Mouse (Mus musculus) kidney, embryonic 15.5 days (tissue): ENCODE results near the gene Bmpr1a. TPM values are rescaled to one million over a fixed set of nuclear protein-coding genes. Genes with fewer than 3 reads are reported as not detected.

Experiments
- ATAC-seq: fragments of 200-750 bp; cut with Nextera tagmentation; replicated peaks from 2 replicates; pipeline ENCODE4 v1.8.0; 2017; ENCODE audit warnings: moderate TSS enrichment; ENCODE audit not compliant: low FRiP score
- H3K27ac ChIP-seq: fragments of 300-500 bp; sonication (generic); 2 replicates; pipeline ENCODE4 v1.5.1; 2015; ENCODE audit warnings: mild to moderate bottlenecking, inconsistent platforms
- H3K27me3 ChIP-seq: fragments of 300-500 bp; sonication (generic); 2 replicates; pipeline ENCODE4 v1.6.1; 2015; ENCODE audit warnings: inconsistent platforms
- H3K36me3 ChIP-seq: fragments of 300-500 bp; sonication (generic); 2 replicates; pipeline ENCODE4 v1.6.1; 2015; ENCODE audit warnings: inconsistent platforms
- H3K4me1 ChIP-seq: fragments of 300-500 bp; sonication (generic); 2 replicates; pipeline ENCODE4 v1.6.1; 2015; ENCODE audit warnings: inconsistent platforms
- H3K4me2 ChIP-seq: fragments of 300-500 bp; sonication (generic); 2 replicates; pipeline ENCODE4 v1.6.1; 2015; ENCODE audit warnings: moderate library complexity, mild to moderate bottlenecking, inconsistent platforms
- H3K4me3 ChIP-seq: fragments of 300-500 bp; sonication (generic); replicated peaks from 2 replicates; pipeline ENCODE4 v1.5.1; 2015; ENCODE audit warnings: mild to moderate bottlenecking, inconsistent platforms
- H3K9ac ChIP-seq: fragments of 300-500 bp; sonication (generic); 2 replicates; pipeline ENCODE4 v1.6.1; 2015; ENCODE audit warnings: mild to moderate bottlenecking, inconsistent platforms
- H3K9me3 ChIP-seq: fragments of 300-500 bp; sonication (generic); replicated peaks from 2 replicates; pipeline ENCODE4 v1.6.1; 2016; ENCODE audit warnings: inconsistent platforms
- WGBS: fragments of 180-500 bp; shearing (Covaris S2); methylation state at CpG from one replicate; pipeline ENCODE4 v1.1.7; 2015; ENCODE audit warnings: mixed read lengths; 5-methylcytosine and 5-hydroxymethylcytosine counted together
- polyA plus RNA-seq: library from polyadenylated mRNA; unstranded; fragments of >200 nt; fragmentation: Nextera tagmentation; extraction: Ambion mirVana; gene quantifications from 2 replicates; pipeline ENCODE4 v1.2.1, GENCODE M21; 2015

Bmpr1a gene
- polyA plus RNA-seq, 1 experiment from 2014 or later = 47.7 TPM

- H3K27ac ChIP-seq = 0 out of 2 replicates have a peak overlapping the region, but pooled peaks have one; percentile 98
- peaks cover 22% of the 10 kb centered on the region for H3K4me1 ChIP-seq
- peak overlapping the region; percentile 93; the same call in 1 of the 2 replicates for H3K4me3 ChIP-seq
- no peaks in the 10 kb centered on the region for H3K9me3 ChIP-seq
- WGBS = 62% methylated on average over 6 of the region's 6 CpGs
- H3K9ac ChIP-seq = no peak overlapping the region; the same call in 1 of the 2 replicates
- H3K27me3 ChIP-seq = peaks cover 7% of the 10 kb centered on the region; the same call in 1 of the 2 replicates
- no peaks in the 10 kb centered on the region for H3K36me3 ChIP-seq
- peak overlapping the region; percentile 68 for H3K4me2 ChIP-seq
- ATAC-seq = no peak
Measured at GRCm38 (mm10) chr14:34503759-34504158, 618 bp upstream of the Bmpr1a start.

DNA sequence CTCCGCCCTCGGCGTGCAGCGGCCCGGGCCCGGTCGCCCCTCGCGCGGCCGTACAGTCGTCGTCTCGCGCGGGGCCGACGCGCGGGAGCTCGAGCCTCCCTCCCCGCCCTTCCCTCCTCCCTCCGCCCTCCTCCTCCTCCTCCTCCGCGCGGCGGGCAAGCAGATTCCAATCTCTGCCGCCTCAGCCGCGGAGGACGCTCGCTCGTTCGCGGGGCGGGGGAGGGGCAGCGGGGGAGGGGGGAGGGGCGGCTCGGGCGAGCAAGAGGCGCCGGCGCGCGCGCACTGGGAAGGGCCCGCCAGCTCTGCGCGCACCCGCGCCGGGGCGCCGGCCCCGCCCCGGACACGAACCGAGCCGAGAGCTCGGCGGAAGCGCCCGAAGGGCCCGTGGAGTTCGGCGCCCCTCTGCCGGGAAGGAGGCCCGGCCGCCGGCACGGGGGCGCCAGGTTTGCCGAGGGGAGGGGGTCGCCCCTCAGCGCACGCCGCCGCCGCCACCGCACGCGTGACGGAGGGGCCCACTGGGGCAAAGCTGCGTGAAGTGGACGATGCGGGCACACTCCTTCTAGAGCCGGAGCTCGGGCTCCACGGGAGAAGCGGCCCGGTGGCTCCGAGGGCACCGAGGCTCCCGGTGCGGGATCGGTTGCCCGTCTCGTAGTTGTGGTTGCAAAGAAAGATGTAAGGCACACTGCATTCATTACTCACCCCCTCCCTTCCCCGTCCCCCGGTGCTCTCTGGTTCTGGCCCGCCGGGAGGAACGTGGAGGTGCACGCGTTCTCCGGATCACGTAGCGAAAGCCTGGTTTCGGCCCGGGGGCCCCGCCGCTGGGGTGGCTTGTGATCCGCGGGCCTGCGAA, 441 bp downstream of the Bmpr1a start:
- H3K9ac ChIP-seq = peak overlapping the region; percentile 93
- H3K4me2 ChIP-seq = peak overlapping the region; percentile 68
- H3K36me3 ChIP-seq = no peaks in the 10 kb centered on the region
- WGBS = under 1% methylated on average over 93 of the region's 115 CpGs
- H3K4me3 ChIP-seq = peak overlapping the region; percentile 93
- ATAC-seq = peak; percentile 93
- H3K27me3 ChIP-seq = 0 out of 2 replicates have a peak, but pooled peaks cover 4% of the 10 kb centered on the region
- peaks cover 28% of the 10 kb centered on the region for H3K4me1 ChIP-seq
- peak overlapping the region; percentile 98 for H3K27ac ChIP-seq
- H3K9me3 ChIP-seq = no peaks in the 10 kb centered on the region

GRCm38 (mm10) chr14:34501804-34502474, 1.2 kb downstream of the Bmpr1a start:
- peak overlapping the region; percentile 68 for H3K4me2 ChIP-seq
- H3K27ac ChIP-seq = peak overlapping the region; percentile 98
- H3K27me3 ChIP-seq = 0 out of 2 replicates have a peak, but pooled peaks cover 4% of the 10 kb centered on the region
- peak overlapping the region; percentile 93 for H3K4me3 ChIP-seq
- H3K4me1 ChIP-seq = peaks cover 33% of the 10 kb centered on the region
- ATAC-seq = peak; percentile 44
- WGBS = under 1% methylated on average over 77 of the region's 77 CpGs
- H3K9me3 ChIP-seq = no peaks in the 10 kb centered on the region
- H3K9ac ChIP-seq = peak overlapping the region; percentile 93
- no peaks in the 10 kb centered on the region for H3K36me3 ChIP-seq

- Histone ChIP-seq H3K9ac (peak overlapping the region; percentile 93), H3K4me2 (peak overlapping the region; percentile 68), H3K4me3 (peak overlapping the region; percentile 93), H3K27me3 (0 out of 2 replicates have a peak, but pooled peaks cover 4% of the 10 kb centered on the region), H3K9me3 (no peaks in the 10 kb centered on the region), H3K4me1 (peaks cover 33% of the 10 kb centered on the region), H3K27ac (peak overlapping the region; percentile 98), H3K36me3 (no peaks in the 10 kb centered on the region)
- under 1% methylated on average over 16 of the region's 16 CpGs for WGBS
- no peak for ATAC-seq
Measured at GRCm38 (mm10) chr14:34501447-34501803, 1.7 kb downstream of the Bmpr1a start.

GRCm38 (mm10) chr14:34500309-34500708, 2.8 kb downstream of the Bmpr1a start:
- H3K36me3 ChIP-seq = no peaks in the 10 kb centered on the region
- peaks cover 39% of the 10 kb centered on the region for H3K4me1 ChIP-seq
- peak overlapping the region; percentile 68 for H3K4me2 ChIP-seq
- 9% methylated on average over 4 of the region's 4 CpGs for WGBS
- peak overlapping the region; percentile 93 for H3K4me3 ChIP-seq
- 0 out of 2 replicates have a peak, but pooled peaks cover 4% of the 10 kb centered on the region for H3K27me3 ChIP-seq
- no peak for ATAC-seq
- no peaks in the 10 kb centered on the region for H3K9me3 ChIP-seq
- H3K9ac ChIP-seq = 0 out of 2 replicates have a peak overlapping the region, but pooled peaks have one; percentile 7
- H3K27ac ChIP-seq = no peak overlapping the region

GRCm38 (mm10) chr14:34499664-34500063, 3.5 kb downstream of the Bmpr1a start:
- WGBS = 51% methylated on average over 4 of the region's 4 CpGs
- Histone ChIP-seq H3K27me3 (0 out of 2 replicates have a peak, but pooled peaks cover 4% of the 10 kb centered on the region), H3K4me2 (peak overlapping the region; percentile 68), H3K27ac (0 out of 2 replicates have a peak overlapping the region, but pooled peaks have one; percentile 1), H3K9me3 (no peaks in the 10 kb centered on the region), H3K4me3 (peak overlapping the region; percentile 93; the same call in 1 of the 2 replicates), H3K9ac (no peak overlapping the region), H3K36me3 (no peaks in the 10 kb centered on the region), H3K4me1 (peaks cover 39% of the 10 kb centered on the region)
- ATAC-seq = no peak

DNA sequence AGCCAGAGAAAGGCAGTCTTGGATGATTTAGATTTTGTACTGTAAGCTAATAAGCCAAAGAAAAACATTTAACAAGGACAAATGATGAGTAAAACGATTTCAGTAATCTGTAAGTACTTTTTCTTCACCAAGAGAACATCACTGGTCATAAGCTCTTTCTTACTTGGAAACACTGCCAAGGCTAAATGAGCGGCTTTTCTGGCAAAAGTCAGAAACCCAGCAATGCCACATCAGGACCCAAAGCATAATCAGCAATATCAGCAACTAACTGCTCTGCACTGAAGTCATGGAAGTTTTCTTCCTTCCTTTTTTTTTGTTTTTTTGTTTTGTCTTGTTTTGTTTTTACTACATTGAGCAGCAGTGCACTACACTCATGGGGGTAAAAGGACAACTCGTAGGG, 5.8 kb downstream of the Bmpr1a start:
- Histone ChIP-seq H3K36me3 (no peaks in the 10 kb centered on the region), H3K4me2 (no peak overlapping the region), H3K4me1 (peaks cover 36% of the 10 kb centered on the region), H3K27me3 (no peaks in the 10 kb centered on the region), H3K4me3 (no peak overlapping the region), H3K27ac (no peak overlapping the region), H3K9me3 (no peaks in the 10 kb centered on the region), H3K9ac (no peak overlapping the region)
- WGBS = 65% methylated on average over 3 of the region's 3 CpGs
- no peak for ATAC-seq

- no peaks in the 10 kb centered on the region for H3K36me3 ChIP-seq
Measured at GRCm38 (mm10) chr14:34493682-34494081, 9.5 kb downstream of the Bmpr1a start.

GRCm38 (mm10) chr14:34492688-34493087, 10.5 kb downstream of the Bmpr1a start:
- no peak overlapping the region for H3K4me3 ChIP-seq
- no peaks in the 10 kb centered on the region for H3K36me3 ChIP-seq
- peaks cover 33% of the 10 kb centered on the region for H3K4me1 ChIP-seq
- H3K4me2 ChIP-seq = no peak overlapping the region
- WGBS = 78% methylated on average over 2 of the region's 2 CpGs
- H3K9me3 ChIP-seq = no peaks in the 10 kb centered on the region
- H3K9ac ChIP-seq = no peak overlapping the region
- H3K27me3 ChIP-seq = no peaks in the 10 kb centered on the region
- no peak for ATAC-seq
- no peak overlapping the region for H3K27ac ChIP-seq

More at GRCm38 (mm10) chr14:34493682-34494081, 9.5 kb downstream of the Bmpr1a start:
- no peaks in the 10 kb centered on the region for H3K27me3 ChIP-seq
- no peak overlapping the region for H3K9ac ChIP-seq
- H3K9me3 ChIP-seq = no peaks in the 10 kb centered on the region
- H3K4me3 ChIP-seq = no peak overlapping the region
- no peak for ATAC-seq
- H3K27ac ChIP-seq = no peak overlapping the region
- peaks cover 33% of the 10 kb centered on the region for H3K4me1 ChIP-seq
- no peak overlapping the region for H3K4me2 ChIP-seq
- WGBS = 83% methylated on average over 3 of the region's 3 CpGs

GRCm38 (mm10) chr14:34490965-34491364, 12.2 kb downstream of the Bmpr1a start:
- Histone ChIP-seq H3K36me3 (no peaks in the 10 kb centered on the region), H3K4me3 (no peak overlapping the region), H3K9me3 (no peaks in the 10 kb centered on the region), H3K27me3 (no peaks in the 10 kb centered on the region), H3K4me1 (peaks cover 32% of the 10 kb centered on the region), H3K9ac (no peak overlapping the region), H3K27ac (no peak overlapping the region), H3K4me2 (no peak overlapping the region)
- WGBS = 53% methylated on average over 1 of the region's 1 CpGs
- ATAC-seq = no peak

DNA sequence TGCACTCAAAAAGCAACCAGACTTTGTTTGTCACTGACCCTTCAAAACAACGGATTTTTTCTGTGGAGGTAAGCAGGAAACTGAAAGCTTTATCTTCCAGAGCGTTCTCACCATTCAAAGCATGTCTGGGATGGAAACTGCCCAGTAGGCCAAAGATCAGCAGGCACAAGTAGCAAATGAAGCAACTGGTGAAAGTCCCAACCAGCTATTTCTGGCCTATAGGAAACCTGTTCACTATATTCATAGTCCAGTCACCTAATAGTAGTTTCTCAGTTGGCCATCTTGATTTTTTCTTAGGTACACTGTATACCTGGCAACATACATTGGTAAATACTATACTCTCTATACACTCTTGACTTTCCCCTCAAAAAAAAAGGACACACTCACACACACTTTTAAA, 13.2 kb downstream of the Bmpr1a start:
- Histone ChIP-seq H3K4me2 (no peak overlapping the region), H3K4me1 (peaks cover 30% of the 10 kb centered on the region), H3K27me3 (no peaks in the 10 kb centered on the region), H3K4me3 (no peak overlapping the region), H3K27ac (no peak overlapping the region), H3K9me3 (no peaks in the 10 kb centered on the region), H3K9ac (no peak overlapping the region), H3K36me3 (no peaks in the 10 kb centered on the region)
- ATAC-seq = no peak
- WGBS = 69% methylated on average over 2 of the region's 2 CpGs

- Histone ChIP-seq H3K27me3 (no peaks in the 10 kb centered on the region), H3K4me3 (no peak overlapping the region), H3K4me2 (no peak overlapping the region), H3K9ac (no peak overlapping the region), H3K36me3 (no peaks in the 10 kb centered on the region), H3K27ac (no peak overlapping the region), H3K4me1 (peaks cover 38% of the 10 kb centered on the region), H3K9me3 (no peaks in the 10 kb centered on the region)
- 74% methylated on average over 8 of the region's 8 CpGs for WGBS
- no peak for ATAC-seq
Measured at GRCm38 (mm10) chr14:34486169-34486568, 17.0 kb downstream of the Bmpr1a start.
